Mouse (Mus musculus) right cerebral cortex, postnatal 4 days (tissue): Measurements from ENCODE around the gene Hmg20a.

ENCODE experiments used
- DNase-seq: peaks from one replicate; pipeline ENCODE4 v3.0.0-alpha.2; 2022

Gene Hmg20a

GRCm38 (mm10) chr9:56533916-56534315 is 115.5 kb downstream of the Hmg20a start:
- DNase-seq, result no peak

DNA sequence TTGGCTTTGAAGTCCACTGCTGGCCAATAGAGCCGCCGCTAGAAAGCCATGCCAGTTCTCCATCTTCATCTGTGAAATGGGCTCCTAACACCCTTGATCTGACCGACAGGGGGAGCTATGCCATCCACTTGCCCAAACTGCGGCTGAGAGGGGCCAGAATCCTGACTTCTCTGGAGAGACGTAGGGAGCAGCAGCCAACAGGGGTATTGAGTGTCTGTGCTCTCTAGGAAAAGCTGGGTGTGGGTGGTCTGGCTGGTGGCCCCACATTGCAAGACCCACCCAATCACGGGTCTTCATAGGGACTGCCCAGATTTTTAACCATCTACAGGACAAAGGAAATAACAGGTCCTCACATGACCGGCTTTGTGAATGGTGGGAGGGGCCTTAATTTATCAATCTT is 116.3 kb downstream of the Hmg20a start:
- DNase-seq, result no peak

GRCm38 (mm10) chr9:56535361-56535760 is 117.0 kb downstream of the Hmg20a start:
- no peak for DNase-seq

GRCm38 (mm10) chr9:56540051-56540450 is 121.6 kb downstream of the Hmg20a start:
- DNase-seq, result no peak

- no peak for DNase-seq
These were observed 126.5 kb downstream of the Hmg20a start for GRCm38 (mm10) chr9:56544687-56545475.
